Mouse (Mus musculus) neural tube, embryonic 15.5 days (tissue): ENCODE measurements at regions not wholly inside any gene's neighbourhood (a gene's known extent, or its start where the extent isn't known, plus 50 kb on each side); places are given as distances from the start of the nearest gene placed in this dataset.

Source experiments
- ATAC-seq: fragments of 200-750 bp; cut with Nextera tagmentation; 2 replicates; pipeline ENCODE4 v1.8.0; 2017; ENCODE audit warnings: mild to moderate bottlenecking, moderate TSS enrichment, moderate library complexity; ENCODE audit not compliant: low FRiP score
- H3K27ac ChIP-seq: fragments of 300-500 bp; sonication (generic); replicated peaks from 2 replicates; pipeline ENCODE4 v1.5.1; 2015; ENCODE audit warnings: mild to moderate bottlenecking, inconsistent platforms
- H3K27me3 ChIP-seq: fragments of 300-500 bp; sonication (generic); replicated peaks from 2 replicates; pipeline ENCODE4 v1.6.1; 2015; ENCODE audit warnings: inconsistent platforms
- H3K36me3 ChIP-seq: fragments of 300-500 bp; sonication (generic); 2 replicates; pipeline ENCODE4 v1.6.1; 2015; ENCODE audit warnings: inconsistent platforms
- H3K4me1 ChIP-seq: fragments of 300-500 bp; sonication (generic); 2 replicates; pipeline ENCODE4 v1.6.1; 2015; ENCODE audit warnings: inconsistent platforms
- H3K4me2 ChIP-seq: fragments of 300-500 bp; sonication (generic); 2 replicates; pipeline ENCODE4 v1.6.1; 2015; ENCODE audit warnings: inconsistent platforms, mild to moderate bottlenecking, moderate library complexity
- H3K4me3 ChIP-seq: fragments of 300-500 bp; sonication (generic); replicated peaks from 2 replicates; pipeline ENCODE4 v1.5.1; 2015; ENCODE audit warnings: mild to moderate bottlenecking, inconsistent platforms
- H3K9ac ChIP-seq: fragments of 300-500 bp; sonication (generic); replicated peaks from 2 replicates; pipeline ENCODE4 v1.6.1; 2015; ENCODE audit warnings: mild to moderate bottlenecking, inconsistent platforms
- H3K9me3 ChIP-seq: fragments of 300-500 bp; sonication (generic); replicated peaks from 2 replicates; pipeline ENCODE4 v1.6.1; 2016; ENCODE audit warnings: inconsistent platforms
- WGBS: fragments of 180-500 bp; shearing (Covaris S2); methylation state at CpG from one replicate; pipeline ENCODE4 v1.1.7; 2015; ENCODE audit warnings: mixed read lengths; 5-methylcytosine and 5-hydroxymethylcytosine counted together

- ATAC-seq = no peak
These were observed 91.8 kb upstream of the Ddit4l start for GRCm38 (mm10) chr3:137529592-137529960.

DNA sequence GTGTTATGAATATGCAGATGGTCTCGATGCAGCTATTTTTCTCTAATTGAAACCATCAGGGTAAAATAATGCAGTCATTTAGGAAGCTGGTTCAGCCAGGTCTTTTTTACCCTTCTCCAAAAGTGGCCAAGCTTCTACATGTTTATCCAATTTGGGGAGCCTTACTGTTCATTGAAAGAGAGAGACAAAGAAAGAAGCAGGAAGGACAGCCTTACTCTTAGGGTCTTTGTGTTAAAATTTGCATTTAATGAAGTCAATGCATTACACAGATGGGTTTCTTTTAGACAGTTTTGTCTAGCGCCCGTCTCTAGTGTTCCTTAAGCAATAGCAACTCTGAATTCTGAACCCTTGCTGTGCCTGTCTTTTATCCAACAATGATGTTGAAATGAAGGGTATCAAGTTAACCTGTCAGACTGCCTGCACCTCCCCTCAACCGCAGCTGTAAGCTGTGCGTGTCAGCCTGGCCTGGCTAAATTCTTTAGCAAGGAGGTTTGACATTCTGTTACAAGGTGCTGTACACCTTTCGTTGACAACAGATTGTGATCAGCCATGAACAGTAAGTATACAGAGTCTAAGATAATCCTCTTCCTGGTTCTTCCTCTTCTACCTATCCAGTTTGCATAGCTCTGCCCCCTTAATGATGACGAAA, 91.3 kb upstream of the Ddit4l start:
- no peak for ATAC-seq
- H3K27ac ChIP-seq = no peak overlapping the region

More at GRCm38 (mm10) chr3:137529592-137529960, 91.8 kb upstream of the Ddit4l start:
- Histone ChIP-seq H3K27ac (no peak overlapping the region), H3K36me3 (no peaks in the 10 kb centered on the region), H3K9ac (no peak overlapping the region), H3K4me3 (no peak overlapping the region), H3K27me3 (no peaks in the 10 kb centered on the region), H3K4me1 (peaks cover 7% of the 10 kb centered on the region; the same call in 1 of the 2 replicates), H3K4me2 (no peak overlapping the region), H3K9me3 (no peaks in the 10 kb centered on the region)
- 43% methylated on average over 2 of the region's 2 CpGs for WGBS

GRCm38 (mm10) chr3:137541666-137542065, 79.7 kb upstream of the Ddit4l start:
- H3K27me3 ChIP-seq = no peaks in the 10 kb centered on the region
- H3K9ac ChIP-seq = no peak overlapping the region
- no peak overlapping the region for H3K4me3 ChIP-seq
- H3K4me2 ChIP-seq = no peak overlapping the region
- ATAC-seq = no peak
- H3K27ac ChIP-seq = no peak overlapping the region
- H3K9me3 ChIP-seq = no peaks in the 10 kb centered on the region
- no peaks in the 10 kb centered on the region for H3K4me1 ChIP-seq
- H3K36me3 ChIP-seq = no peaks in the 10 kb centered on the region
- 84% methylated on average over 3 of the region's 3 CpGs for WGBS

More for the DNA sequence above, 91.3 kb upstream of the Ddit4l start:
- Histone ChIP-seq H3K9ac (no peak overlapping the region), H3K36me3 (no peaks in the 10 kb centered on the region), H3K9me3 (no peaks in the 10 kb centered on the region), H3K27me3 (no peaks in the 10 kb centered on the region), H3K4me3 (no peak overlapping the region), H3K4me1 (peaks cover 7% of the 10 kb centered on the region; the same call in 1 of the 2 replicates), H3K4me2 (no peak overlapping the region)
- WGBS = 43% methylated on average over 7 of the region's 7 CpGs

DNA sequence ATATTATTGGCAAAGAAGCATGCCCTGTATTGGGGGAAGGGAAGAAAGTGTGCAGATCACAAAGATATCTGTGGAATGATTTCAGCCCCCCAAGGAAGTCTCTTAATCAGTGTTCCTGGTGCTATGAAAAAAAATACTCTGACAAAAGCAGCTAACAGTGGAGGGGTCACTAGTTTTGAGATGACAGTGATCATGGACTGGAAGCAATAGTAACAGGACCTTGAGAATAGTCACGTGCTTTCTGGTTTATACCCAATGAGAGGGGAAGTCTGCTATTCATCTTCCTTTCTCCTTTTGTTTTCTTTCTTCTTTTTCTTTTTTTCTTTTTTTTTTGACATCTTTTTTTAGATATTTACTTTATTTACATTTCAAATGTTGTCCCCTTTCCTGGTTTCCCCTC, 79.1 kb upstream of the Ddit4l start:
- no peak for ATAC-seq
- Histone ChIP-seq H3K27ac (no peak overlapping the region), H3K27me3 (no peaks in the 10 kb centered on the region), H3K4me1 (peaks cover 2% of the 10 kb centered on the region; the same call in 1 of the 2 replicates), H3K9ac (no peak overlapping the region), H3K36me3 (no peaks in the 10 kb centered on the region), H3K4me2 (no peak overlapping the region), H3K4me3 (no peak overlapping the region), H3K9me3 (no peaks in the 10 kb centered on the region)
- WGBS = 70% methylated on average over 1 of the region's 1 CpGs

DNA sequence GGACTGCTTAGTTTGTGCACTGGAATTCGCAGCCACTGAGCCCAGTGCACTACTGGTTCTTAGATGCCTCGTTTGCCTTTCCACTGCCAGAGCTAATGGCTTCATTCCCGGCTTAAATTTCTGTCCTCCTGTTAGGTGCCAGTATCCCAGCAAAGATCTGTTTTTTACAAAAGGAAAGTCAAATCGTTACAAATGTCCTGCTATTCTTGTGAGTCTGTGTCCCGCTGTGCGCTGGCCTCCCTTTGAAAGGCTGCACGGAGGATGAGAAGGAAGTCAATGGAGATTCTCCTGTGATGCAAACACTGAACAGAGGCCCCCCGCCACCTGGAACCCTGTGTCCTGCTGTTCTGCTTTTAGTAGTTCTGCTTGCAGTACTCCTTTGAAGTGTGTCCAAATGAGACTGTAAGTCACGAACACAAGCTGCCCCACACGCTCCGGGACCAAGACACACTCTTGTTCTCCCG, 74.0 kb upstream of the Ddit4l start:
- ATAC-seq = peak; percentile 87
- Histone ChIP-seq H3K27me3 (no peaks in the 10 kb centered on the region), H3K4me2 (peak overlapping the region; percentile 50), H3K36me3 (no peaks in the 10 kb centered on the region), H3K4me3 (peak overlapping the region; percentile 19), H3K9ac (0 out of 2 replicates have a peak overlapping the region, but pooled peaks have one; percentile 7), H3K9me3 (no peaks in the 10 kb centered on the region), H3K4me1 (peaks cover 12% of the 10 kb centered on the region; the same call in 1 of the 2 replicates), H3K27ac (0 out of 2 replicates have a peak overlapping the region, but pooled peaks have one; percentile 15)
- 3% methylated on average over 12 of the region's 12 CpGs for WGBS

DNA sequence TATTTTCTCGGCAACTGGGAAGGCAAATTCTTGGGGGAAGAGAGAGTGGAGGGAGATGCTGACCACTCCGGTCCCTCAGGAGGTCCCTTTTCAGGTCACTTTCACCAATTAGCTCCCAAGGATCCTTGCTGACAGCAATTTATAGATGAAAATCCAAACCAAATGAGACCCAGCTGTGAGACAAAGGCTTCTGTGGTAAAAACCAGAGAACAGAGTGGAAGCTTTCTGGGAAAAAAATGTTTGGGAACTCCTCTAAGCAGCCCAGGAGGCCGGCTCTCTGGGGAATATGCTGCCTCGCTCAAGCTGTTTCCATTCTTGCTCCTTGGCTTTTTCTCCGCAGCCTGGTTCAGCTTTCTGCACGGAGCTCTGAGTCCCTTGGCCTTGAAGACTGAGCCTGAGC, 73.5 kb upstream of the Ddit4l start:
- Histone ChIP-seq H3K4me1 (peaks cover 12% of the 10 kb centered on the region; the same call in 1 of the 2 replicates), H3K4me3 (peak overlapping the region; percentile 19), H3K36me3 (no peaks in the 10 kb centered on the region), H3K27ac (0 out of 2 replicates have a peak overlapping the region, but pooled peaks have one; percentile 15), H3K27me3 (no peaks in the 10 kb centered on the region), H3K9me3 (no peaks in the 10 kb centered on the region), H3K9ac (0 out of 2 replicates have a peak overlapping the region, but pooled peaks have one; percentile 7), H3K4me2 (peak overlapping the region; percentile 50)
- 5% methylated on average over 6 of the region's 6 CpGs for WGBS
- peak; percentile 53; the same call in 1 of the 2 replicates for ATAC-seq

DNA sequence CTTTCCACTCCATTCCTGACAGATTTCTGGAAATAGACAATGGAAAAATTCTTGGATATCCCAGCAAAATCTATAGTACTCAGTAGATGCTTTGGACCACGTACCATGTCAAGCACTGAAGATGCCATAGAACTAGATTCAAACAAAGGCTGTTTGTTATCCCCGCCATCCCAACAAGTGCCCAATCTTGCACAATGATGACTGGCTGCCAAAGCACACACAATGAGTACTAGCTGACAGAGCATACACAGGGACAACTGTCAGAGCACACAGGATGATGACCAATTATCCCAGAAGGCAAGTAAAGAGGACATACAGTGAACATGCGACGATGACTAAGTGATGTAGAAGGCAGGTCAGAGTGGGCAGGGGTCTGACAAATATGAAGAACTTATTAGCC, 70.7 kb upstream of the Ddit4l start:
- WGBS = 97% methylated on average over 4 of the region's 4 CpGs
- no peak for ATAC-seq

DNA sequence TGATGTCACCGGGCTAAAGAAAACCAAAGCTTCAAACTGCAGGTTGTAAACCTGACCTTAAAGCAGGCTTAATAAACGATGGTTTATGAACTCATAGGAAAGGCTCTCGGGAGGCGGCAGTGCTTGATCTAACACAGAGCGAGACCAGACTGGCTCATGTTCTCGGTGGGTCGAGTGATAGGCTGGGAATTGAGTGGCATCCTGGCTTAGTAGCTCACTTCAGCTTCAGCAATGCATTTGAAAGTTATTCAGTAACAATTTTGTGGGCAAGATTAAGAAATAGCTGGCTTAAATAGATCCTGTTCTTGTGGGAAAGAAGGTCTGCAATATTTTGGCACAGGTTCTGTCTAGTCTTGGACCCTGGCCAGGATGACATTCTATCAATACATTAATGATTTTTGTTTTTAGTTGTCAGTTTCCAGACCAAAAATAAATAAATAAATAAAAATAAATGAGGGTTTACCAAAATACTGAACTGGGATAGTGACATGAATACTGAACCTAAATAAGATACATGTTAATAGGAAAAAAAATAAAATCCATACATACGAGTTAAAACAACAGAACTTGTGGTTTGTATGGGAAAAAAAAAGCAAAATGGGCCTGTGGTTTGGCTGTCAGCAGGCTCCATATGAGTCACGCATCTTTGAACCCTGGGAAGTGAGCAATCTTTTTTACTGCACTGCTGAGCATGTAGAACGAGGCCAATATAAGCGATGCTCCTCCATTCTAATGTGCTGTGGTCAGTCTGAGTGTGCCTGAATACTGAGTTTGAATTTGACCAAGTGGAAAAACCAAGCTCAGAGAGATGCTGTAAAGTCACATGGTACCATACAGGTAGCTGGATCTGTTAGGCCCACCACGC, 68.7 kb upstream of the Ddit4l start:
- H3K4me2 ChIP-seq = no peak overlapping the region
- 75% methylated on average over 12 of the region's 12 CpGs for WGBS
- H3K36me3 ChIP-seq = no peaks in the 10 kb centered on the region
- H3K9ac ChIP-seq = no peak overlapping the region
- H3K27ac ChIP-seq = no peak overlapping the region
- no peak overlapping the region for H3K4me3 ChIP-seq
- H3K4me1 ChIP-seq = peaks cover 7% of the 10 kb centered on the region; the same call in 1 of the 2 replicates
- H3K9me3 ChIP-seq = no peaks in the 10 kb centered on the region
- H3K27me3 ChIP-seq = no peaks in the 10 kb centered on the region
- no peak for ATAC-seq

More for the DNA sequence above, 70.7 kb upstream of the Ddit4l start:
- H3K4me1 ChIP-seq = peaks cover 12% of the 10 kb centered on the region; the same call in 1 of the 2 replicates
- H3K9me3 ChIP-seq = no peaks in the 10 kb centered on the region
- no peak overlapping the region for H3K27ac ChIP-seq
- no peak overlapping the region for H3K4me2 ChIP-seq
- no peaks in the 10 kb centered on the region for H3K36me3 ChIP-seq
- no peak overlapping the region for H3K9ac ChIP-seq
- no peaks in the 10 kb centered on the region for H3K27me3 ChIP-seq
- no peak overlapping the region for H3K4me3 ChIP-seq

- Histone ChIP-seq H3K9ac (no peak overlapping the region), H3K4me1 (peaks cover 13% of the 10 kb centered on the region; the same call in 1 of the 2 replicates), H3K4me3 (no peak overlapping the region), H3K9me3 (no peaks in the 10 kb centered on the region), H3K36me3 (no peaks in the 10 kb centered on the region), H3K27me3 (no peaks in the 10 kb centered on the region), H3K27ac (no peak overlapping the region), H3K4me2 (no peak overlapping the region)
- 46% methylated on average over 6 of the region's 6 CpGs for WGBS
- no peak; the same call in 1 of the 2 replicates for ATAC-seq
These were observed 60.5 kb upstream of the Ddit4l start for GRCm38 (mm10) chr3:137560851-137561449.

DNA sequence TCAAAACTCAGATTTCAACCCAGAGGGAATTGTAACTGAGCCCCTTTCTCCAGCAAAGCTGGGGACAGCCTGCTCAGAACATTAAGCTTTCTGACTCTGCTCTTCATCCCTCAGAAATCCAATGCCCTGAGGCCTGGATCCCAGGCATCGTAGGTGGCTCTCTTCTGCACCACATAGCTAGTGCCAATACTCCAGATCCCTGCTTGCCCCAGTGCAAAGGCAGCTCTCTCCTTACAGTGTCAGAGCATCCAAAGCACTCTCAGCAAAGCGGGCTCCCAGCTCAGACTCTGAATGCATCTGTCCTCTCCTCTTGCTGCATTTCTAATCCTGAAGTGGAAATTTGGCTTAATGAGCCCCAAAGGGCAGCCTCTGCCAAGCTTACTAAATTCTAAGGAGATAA, 59.4 kb upstream of the Ddit4l start:
- no peaks in the 10 kb centered on the region for H3K9me3 ChIP-seq
- H3K27me3 ChIP-seq = no peaks in the 10 kb centered on the region
- no peak overlapping the region for H3K4me2 ChIP-seq
- ATAC-seq = no peak
- H3K9ac ChIP-seq = no peak overlapping the region
- 56% methylated on average over 2 of the region's 2 CpGs for WGBS
- no peak overlapping the region for H3K27ac ChIP-seq
- H3K36me3 ChIP-seq = no peaks in the 10 kb centered on the region
- H3K4me1 ChIP-seq = peaks cover 13% of the 10 kb centered on the region; the same call in 1 of the 2 replicates
- no peak overlapping the region for H3K4me3 ChIP-seq

DNA sequence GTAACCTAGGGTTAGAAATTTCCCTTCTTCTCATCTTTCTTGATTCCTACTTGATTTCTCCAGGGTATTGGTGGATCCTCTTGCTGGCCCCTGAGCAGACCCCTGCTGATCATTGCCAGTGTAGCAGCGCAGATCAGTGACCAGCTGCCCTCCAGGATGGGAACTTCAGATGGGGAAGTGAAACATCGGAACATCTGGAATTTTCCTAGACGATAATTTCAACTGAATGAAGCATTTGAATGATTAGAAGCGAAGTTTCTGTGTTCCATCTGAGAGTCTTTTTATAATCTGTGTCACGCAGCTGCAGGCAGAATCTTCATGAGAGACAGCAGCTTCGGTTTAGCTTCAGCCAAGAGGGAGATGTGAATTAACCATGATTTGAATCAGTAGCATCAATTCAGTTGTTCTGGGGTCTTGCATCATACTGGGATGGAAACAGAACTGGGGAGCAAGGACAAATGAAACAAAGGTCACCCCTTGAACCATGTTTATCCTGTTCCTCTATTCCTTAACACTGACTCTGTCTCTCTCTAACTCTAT, 57.8 kb upstream of the Ddit4l start:
- Histone ChIP-seq H3K4me2 (no peak overlapping the region), H3K36me3 (no peaks in the 10 kb centered on the region), H3K9me3 (no peaks in the 10 kb centered on the region), H3K27ac (no peak overlapping the region), H3K4me1 (peaks cover 13% of the 10 kb centered on the region; the same call in 1 of the 2 replicates), H3K27me3 (no peaks in the 10 kb centered on the region), H3K4me3 (no peak overlapping the region), H3K9ac (no peak overlapping the region)
- no peak for ATAC-seq
- 80% methylated on average over 6 of the region's 6 CpGs for WGBS
